Mouse (Mus musculus) ZHBTc4 (cell line): Measurements from ENCODE around the gene Hagh.

Experiments
- DNase-seq: peaks from one replicate; pipeline ENCODE4 v3.0.0-alpha.2; 2011; ENCODE audit warnings: low read depth, low spot score

Hagh gene

DNA sequence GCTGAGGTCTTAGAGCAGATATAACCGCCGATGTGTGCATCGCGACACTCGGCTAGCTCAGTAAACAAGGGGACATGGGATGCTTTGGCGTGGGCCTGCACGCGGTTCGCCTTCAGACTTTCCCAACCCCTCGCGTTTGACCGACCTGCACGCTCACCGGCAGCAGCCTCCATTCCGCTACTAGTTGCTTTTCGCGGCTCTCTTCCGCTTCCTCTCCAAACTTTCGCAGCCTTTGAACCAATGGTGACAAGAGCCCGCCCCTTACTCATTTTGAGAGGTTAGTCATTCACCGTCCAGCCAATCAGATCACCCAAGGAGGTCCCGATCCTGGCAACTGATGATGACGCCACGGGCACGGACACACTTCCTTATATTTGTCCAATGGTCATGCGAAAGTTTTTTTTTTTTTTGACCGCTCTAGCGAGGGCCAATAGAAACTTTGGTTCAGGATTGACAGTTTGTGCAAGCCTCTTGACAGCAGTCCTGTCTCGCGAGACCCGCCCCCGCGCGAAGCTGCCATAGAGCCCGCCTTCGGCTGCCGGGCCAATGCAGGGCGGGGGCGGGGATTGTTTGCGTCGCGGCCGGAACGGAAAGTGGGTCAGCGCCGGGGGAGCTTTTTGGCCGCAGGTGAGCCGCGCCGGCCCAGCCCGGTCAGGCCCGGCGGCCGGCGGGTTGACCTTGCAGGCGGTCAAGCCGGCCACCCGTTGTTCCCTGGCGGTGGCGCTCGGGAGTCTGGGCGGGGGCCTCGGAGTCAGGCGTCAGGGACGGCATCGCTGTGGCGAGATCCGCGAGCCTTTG is 46.4 kb downstream of the Hagh start, which contains the start of the genes Nubp2 and Spsb3:
Gene Nubp2, minus strand, starts transcription at position 216 of the 798 bp plus-strand sequence.
Gene Spsb3, plus strand, starts transcription at position 510 of the 798 bp plus-strand sequence.
- peak; percentile 99 for DNase-seq

- no peak for DNase-seq
Measured at GRCm38 (mm10) chr17:24886932-24887271, 47.0 kb downstream of the Hagh start.

- peak; percentile 40 for DNase-seq
Measured at GRCm38 (mm10) chr17:24887291-24888080, 47.5 kb downstream of the Hagh start.

GRCm38 (mm10) chr17:24888862-24889261 is 48.9 kb downstream of the Hagh start:
- no peak for DNase-seq

DNA sequence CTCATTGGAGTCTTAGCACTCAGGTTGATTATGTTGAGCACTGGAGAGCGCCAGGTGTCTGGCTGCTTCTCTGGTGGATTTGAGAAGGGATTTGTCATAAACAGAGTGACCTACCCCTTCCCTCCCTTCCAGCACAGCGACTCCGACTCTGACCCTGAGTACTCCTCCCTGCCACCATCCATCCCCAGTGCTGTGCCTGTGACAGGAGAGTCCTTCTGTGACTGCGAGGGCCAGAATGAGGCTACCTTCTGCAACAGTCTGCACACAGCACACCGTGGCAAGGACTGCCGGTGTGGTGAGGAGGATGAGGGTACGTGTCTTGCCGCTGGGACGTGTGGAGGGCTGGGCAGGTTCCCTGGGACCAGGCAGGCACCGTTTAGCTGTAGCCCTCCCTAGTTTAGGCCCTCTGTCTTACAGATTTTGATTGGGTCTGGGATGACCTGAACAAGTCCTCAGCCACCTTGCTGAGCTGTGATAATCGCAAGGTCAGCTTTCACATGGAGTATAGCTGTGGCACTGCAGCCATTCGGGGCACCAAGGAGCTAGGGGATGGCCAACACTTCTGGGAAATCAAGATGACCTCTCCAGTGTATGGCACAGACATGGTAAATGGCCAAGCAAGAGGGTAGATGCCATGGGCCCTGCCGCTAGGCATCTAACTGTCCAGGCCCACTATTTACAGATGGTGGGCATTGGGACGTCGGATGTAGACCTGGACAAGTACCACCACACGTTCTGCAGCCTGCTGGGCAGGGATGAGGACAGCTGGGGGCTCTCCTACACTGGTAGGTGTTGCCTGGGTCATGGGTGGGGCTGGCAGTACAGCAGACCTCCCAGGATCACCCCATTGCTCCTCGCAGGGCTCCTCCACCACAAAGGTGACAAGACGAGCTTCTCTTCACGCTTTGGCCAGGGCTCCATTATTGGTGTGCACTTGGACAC is 50.5 kb downstream of the Hagh start:
- DNase-seq: no peak

- no peak for DNase-seq
Measured at GRCm38 (mm10) chr17:24891321-24891720, 51.4 kb downstream of the Hagh start.

- no peak for DNase-seq
Measured at GRCm38 (mm10) chr17:24892785-24893184, 52.8 kb downstream of the Hagh start.

- DNase-seq: no peak
Measured at GRCm38 (mm10) chr17:24893276-24893675, 53.3 kb downstream of the Hagh start.

GRCm38 (mm10) chr17:24894061-24894994 is 54.4 kb downstream of the Hagh start:
- DNase-seq: no peak

GRCm38 (mm10) chr17:24894995-24895547 is 55.1 kb downstream of the Hagh start, which contains the start of the genes Eme2 and Mrps34:
Eme2 (minus strand) TSS chr17:24895087.
Mrps34 (plus strand) TSS chr17:24895116.
- DNase-seq: peak; percentile 94

DNA sequence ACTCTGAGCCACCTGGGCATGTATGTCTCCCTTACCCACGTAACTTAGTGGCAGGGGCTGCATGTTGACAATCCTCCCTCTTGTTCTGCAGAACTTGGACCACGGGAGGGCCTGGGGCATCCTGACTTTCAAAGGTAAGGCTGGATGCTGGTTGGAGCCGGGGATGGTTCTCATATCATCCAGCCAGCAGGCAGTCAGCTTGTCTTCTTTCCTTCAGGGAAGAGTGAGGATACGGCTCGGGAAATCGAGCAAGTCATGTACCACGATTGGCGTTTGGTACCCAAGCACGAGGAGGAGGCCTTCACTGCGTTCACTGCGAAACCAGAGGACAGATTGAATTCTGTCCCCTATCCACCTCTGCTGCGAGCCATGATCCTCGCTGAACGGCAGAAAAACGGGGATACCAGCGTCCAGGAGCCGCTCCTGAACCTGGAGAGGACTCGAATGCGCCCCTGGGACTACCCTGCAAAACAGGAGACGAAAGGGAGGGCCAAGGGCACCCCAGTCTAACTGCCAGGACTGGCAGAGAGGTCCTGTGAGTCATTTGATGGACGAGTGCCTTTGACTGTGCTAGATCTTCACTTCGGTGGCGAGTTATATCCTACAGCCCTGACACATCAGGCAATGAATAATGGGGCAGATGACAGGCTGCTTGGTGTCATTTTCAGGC is 55.8 kb downstream of the Hagh start:
- no peak for DNase-seq

- peak; percentile 93 for DNase-seq
Measured at GRCm38 (mm10) chr17:24896241-24896992, 56.5 kb downstream of the Hagh start, which contains the start of gene Nme3. Nme3 (plus strand) TSS chr17:24896500.

DNA sequence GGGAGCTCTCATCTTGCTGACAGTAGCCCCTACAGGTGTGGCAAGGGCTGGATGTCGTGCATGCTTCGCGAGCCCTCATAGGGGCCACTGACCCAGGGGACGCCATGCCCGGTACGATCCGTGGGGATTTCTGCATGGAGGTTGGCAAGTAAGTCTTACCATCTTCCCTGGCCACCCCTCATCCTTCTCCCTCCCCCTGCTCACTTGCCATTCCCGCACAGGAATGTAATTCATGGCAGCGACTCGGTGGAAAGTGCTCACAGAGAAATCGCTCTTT is 57.0 kb downstream of the Hagh start:
- DNase-seq: no peak

GRCm38 (mm10) chr17:24897600-24897999 is 57.7 kb downstream of the Hagh start:
- DNase-seq: no peak

DNA sequence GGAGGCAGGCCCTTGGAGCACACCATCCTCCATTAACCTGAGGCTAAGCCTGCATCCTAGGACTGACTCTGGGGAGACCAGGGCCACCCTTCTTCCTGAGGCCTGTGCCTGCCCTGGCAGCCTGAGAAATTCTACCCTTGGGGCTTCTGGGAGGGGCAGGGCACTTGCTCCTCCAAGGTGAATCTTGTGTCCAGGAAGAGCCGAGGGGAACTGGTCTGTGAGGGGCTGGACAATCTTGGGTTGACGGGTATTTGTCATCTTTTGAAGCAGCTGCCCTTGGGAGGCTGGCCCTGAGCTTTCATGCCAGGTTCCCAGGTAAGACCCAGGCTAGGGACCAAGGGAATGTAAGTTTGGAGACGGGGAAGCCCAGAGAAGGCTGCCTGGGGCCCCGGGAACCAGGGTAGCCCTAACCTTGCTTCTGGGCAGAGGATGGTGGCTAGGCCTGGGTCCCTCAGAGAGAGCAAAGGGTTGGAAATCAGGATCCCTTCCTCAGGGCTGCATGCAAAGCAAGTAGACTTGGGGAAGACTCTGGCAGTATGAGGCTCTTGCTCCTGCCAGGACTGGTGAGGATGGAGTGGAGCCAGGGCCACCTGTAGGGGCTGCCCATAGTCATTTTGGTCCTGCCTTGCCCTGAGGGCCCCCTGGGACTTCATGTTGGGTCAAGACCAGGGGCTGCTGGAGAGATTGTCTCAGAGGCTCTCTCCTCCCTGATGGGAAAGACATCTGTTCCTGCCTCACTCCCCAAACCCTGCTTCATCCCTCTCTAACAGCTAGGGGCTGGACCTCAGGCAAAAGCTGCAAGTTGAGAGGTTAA is 58.3 kb downstream of the Hagh start:
- DNase-seq: no peak

- no peak for DNase-seq
Measured at GRCm38 (mm10) chr17:24899153-24899552, 59.2 kb downstream of the Hagh start.

DNA sequence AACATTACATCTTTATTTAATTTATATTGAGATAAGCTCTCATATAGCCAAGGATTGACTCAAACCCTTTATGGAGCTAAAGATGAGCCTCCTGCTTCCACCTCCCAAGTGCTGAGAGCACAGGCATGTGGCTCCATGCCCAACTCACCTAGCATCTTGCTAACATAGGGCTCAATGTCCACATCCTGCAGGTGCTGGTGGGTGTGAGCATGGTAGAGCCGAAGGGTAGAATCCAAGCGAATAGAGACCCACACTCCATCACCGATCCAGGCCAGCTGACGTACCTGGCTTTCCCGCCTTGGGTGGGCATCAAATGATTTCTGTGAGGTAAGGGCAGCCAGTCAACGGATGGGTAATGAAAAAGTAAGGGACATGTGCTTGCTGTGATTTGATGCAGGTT is 60.1 kb downstream of the Hagh start:
- DNase-seq: no peak

GRCm38 (mm10) chr17:24902124-24902523 is 62.2 kb downstream of the Hagh start:
- no peak for DNase-seq
